Mouse (Mus musculus) embryonic facial prominence, embryonic 10.5 days (tissue): ENCODE measurements at regions not wholly inside any gene's neighbourhood (a gene's known extent, or its start where the extent isn't known, plus 50 kb on each side); places are given as distances from the start of the nearest gene placed in this dataset.

ENCODE experiments used
- DNase-seq: peaks from one replicate; pipeline ENCODE4 v3.0.0-alpha.2; 2017; ENCODE audit warnings: low spot score
- H3K27ac ChIP-seq: fragments of 300-500 bp; sonication (generic); replicated peaks from 2 replicates; pipeline ENCODE4 v1.5.1; 2016; ENCODE audit warnings: mild to moderate bottlenecking
- H3K27me3 ChIP-seq: fragments of 300-500 bp; sonication (generic); replicated peaks from 2 replicates; pipeline ENCODE4 v1.6.1; 2016; ENCODE audit warnings: low read depth, mild to moderate bottlenecking; ENCODE audit not compliant: poor library complexity, severe bottlenecking
- H3K36me3 ChIP-seq: fragments of 300-500 bp; sonication (generic); replicated peaks from 2 replicates; pipeline ENCODE4 v1.6.1; 2016; ENCODE audit warnings: mild to moderate bottlenecking, moderate library complexity
- H3K4me1 ChIP-seq: fragments of 300-500 bp; sonication (generic); 2 replicates; pipeline ENCODE4 v1.6.1; 2016
- H3K4me3 ChIP-seq: fragments of 300-500 bp; sonication (generic); 2 replicates; pipeline ENCODE4 v1.5.1; 2016; ENCODE audit warnings: mild to moderate bottlenecking, moderate library complexity
- H3K9me3 ChIP-seq: fragments of 300-500 bp; sonication (generic); 2 replicates; pipeline ENCODE4 v1.6.1; 2016; ENCODE audit warnings: mild to moderate bottlenecking
- WGBS: fragments of 180-500 bp; shearing (Covaris S2); methylation state at CpG from one replicate; pipeline ENCODE4 v1.1.7; 2016; 5-methylcytosine and 5-hydroxymethylcytosine counted together

DNA sequence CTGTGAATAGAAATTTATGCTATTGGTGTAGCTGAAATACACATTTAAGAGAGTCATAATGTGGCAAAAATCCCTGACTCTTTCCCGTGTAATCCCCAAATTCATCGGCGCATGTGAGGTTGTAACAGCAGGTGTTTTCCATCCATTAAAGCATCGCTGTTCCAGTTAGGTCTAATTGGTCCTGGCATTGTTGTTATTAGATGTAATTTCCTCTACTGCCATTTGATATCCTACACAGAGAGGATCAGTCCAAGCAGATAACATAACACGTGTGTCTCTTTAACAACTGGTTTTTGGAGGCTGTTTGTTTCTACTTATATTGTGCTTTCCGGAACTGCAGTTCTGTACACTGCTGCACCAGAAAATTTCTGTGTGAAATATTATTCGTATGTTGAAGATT lies 101.8 kb downstream of the Vgll3 start:
- H3K27me3 ChIP-seq = no peaks in the 10 kb centered on the region
- H3K9me3 ChIP-seq = no peaks in the 10 kb centered on the region
- no peaks in the 10 kb centered on the region for H3K4me1 ChIP-seq
- 61% methylated on average over 7 of the region's 7 CpGs for WGBS
- no peak for DNase-seq
- H3K27ac ChIP-seq = no peak overlapping the region
- no peak overlapping the region for H3K4me3 ChIP-seq
- no peaks in the 10 kb centered on the region for H3K36me3 ChIP-seq

DNA sequence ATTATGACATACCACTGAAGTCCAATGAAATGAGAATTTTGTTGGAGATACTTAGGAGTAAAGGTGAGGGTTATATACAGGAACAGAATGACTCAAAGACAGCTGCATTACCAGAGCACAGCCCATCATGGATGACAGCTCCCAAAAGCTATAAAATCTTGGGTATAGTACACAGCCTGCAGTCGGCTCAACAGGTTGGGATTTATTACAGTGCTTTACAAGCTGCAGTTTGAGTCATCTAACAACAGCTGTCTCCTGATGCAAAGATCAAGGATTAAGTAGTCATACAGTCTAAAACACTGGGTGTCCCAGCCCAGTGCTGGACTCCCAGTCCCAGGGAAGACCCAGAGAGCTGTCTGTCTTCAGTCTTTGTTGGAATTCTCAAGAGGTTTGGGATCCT lies 110.9 kb downstream of the Vgll3 start:
- DNase-seq = no peak
- Histone ChIP-seq H3K9me3 (no peaks in the 10 kb centered on the region), H3K4me3 (no peak overlapping the region), H3K27me3 (no peaks in the 10 kb centered on the region), H3K4me1 (no peaks in the 10 kb centered on the region), H3K27ac (no peak overlapping the region), H3K36me3 (no peaks in the 10 kb centered on the region)
- WGBS = 83% methylated on average over 1 of the region's 1 CpGs

DNA sequence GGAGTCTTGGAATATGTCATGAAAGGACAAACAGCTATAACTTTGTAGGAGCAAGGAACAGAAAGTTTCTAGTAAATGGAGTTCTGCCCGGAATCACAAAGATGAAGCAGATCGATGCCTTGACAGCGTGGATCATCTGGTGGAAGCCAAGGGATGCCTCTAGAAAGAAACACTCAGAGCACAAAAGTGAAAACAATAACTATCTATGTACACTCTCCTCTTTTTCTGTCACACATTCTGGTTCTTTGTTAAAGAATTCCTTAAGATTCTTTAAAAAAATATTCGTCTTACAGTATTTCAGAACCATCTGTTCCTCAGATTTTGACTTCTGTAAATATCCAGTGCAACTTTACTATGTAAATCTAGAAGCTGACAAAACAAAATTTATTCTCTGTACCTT lies 148.8 kb downstream of the Vgll3 start:
- Histone ChIP-seq H3K27me3 (no peaks in the 10 kb centered on the region), H3K9me3 (no peaks in the 10 kb centered on the region), H3K4me3 (no peak overlapping the region), H3K36me3 (no peaks in the 10 kb centered on the region), H3K27ac (no peak overlapping the region), H3K4me1 (peaks cover 8% of the 10 kb centered on the region)
- 85% methylated on average over 4 of the region's 4 CpGs for WGBS
- DNase-seq = no peak

DNA sequence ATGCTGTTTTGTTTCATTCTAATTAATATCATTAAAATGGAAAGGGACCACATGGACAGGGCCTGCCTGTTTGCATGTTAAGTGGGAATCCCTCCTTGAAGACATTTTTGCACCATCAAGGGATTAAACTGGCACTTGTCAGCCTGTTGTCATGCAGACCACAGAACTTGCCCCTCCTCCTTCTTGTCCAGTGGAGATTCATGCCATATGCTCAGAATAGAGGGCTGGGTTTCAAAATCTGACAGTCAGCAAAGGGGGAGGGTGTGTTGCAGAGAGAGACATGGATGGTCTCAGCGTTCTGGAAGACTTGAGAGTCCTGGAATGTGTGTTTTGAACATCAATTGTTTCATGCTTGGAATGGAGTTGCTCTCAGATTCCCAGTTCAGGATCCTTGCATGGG lies 149.2 kb downstream of the Vgll3 start:
- H3K9me3 ChIP-seq = no peaks in the 10 kb centered on the region
- H3K27me3 ChIP-seq = no peaks in the 10 kb centered on the region
- WGBS = 33% methylated on average over 1 of the region's 1 CpGs
- no peak overlapping the region for H3K4me3 ChIP-seq
- H3K4me1 ChIP-seq = peaks cover 8% of the 10 kb centered on the region
- no peaks in the 10 kb centered on the region for H3K36me3 ChIP-seq
- no peak overlapping the region for H3K27ac ChIP-seq
- DNase-seq = peak; percentile 12

DNA sequence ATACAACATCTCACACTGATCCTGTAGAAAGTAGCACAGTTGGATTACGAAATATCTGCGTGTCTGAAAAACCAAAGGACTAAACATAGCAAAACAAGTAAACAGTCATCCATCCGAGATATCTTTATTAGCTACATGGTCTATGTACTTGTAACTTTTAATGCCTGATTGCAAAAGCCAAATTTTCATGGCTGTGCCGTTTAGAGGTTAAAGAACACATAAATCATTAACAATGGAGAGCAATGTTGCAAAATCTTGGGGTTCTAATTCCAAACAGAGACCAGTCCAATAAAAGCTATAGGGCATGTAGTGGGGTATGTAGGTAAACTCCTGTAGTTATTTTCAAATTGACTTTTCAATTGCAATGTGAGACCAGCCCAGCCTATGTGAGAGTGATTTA lies 162.0 kb downstream of the Vgll3 start:
- H3K27ac ChIP-seq = no peak overlapping the region
- H3K4me3 ChIP-seq = no peak overlapping the region
- no peaks in the 10 kb centered on the region for H3K9me3 ChIP-seq
- 91% methylated on average over 4 of the region's 4 CpGs for WGBS
- H3K4me1 ChIP-seq = no peaks in the 10 kb centered on the region
- no peaks in the 10 kb centered on the region for H3K36me3 ChIP-seq
- DNase-seq = no peak
- H3K27me3 ChIP-seq = no peaks in the 10 kb centered on the region

DNA sequence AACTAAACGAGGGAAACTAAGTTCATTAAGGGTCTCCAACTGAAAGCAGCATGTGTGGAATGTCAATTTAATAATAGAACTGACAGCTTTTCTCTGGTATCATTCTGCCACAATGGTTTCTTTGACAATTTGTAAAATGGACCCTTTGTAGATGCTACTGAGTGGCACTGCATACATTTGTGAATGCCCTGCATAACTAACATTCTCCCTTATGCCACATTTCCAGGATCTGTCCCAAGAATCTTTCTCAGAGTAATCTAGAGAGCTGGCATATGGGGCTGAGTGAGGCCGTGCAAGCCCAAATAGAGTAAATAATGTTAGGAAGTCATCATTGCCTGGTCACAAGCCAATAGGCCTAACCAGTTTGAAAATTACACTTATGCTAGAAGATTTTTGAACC lies 172.1 kb downstream of the Vgll3 start:
- WGBS = 43% methylated on average over 2 of the region's 2 CpGs
- no peak for DNase-seq
- Histone ChIP-seq H3K9me3 (no peaks in the 10 kb centered on the region), H3K4me1 (no peaks in the 10 kb centered on the region), H3K27me3 (no peaks in the 10 kb centered on the region), H3K27ac (no peak overlapping the region), H3K4me3 (no peak overlapping the region), H3K36me3 (no peaks in the 10 kb centered on the region)

DNA sequence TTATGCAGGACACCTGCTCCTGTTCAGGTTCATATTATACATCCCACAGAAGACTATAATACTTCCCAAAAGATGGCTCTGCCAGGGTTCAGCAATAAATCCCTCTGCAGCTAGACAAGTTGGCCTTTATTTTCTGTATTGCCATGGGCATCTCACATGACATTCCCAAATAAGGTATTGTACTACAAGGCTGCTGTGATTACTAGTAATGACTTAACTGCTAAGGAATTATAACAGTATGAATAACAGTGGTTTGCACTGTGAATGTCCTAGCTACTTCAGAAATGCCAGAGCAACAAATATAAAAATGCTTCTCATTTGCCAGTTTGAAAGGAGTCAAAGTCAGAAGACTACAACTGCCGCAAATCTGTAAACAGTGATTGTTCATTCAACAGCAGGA lies 184.3 kb downstream of the Vgll3 start:
- Histone ChIP-seq H3K4me3 (no peak overlapping the region), H3K27me3 (no peaks in the 10 kb centered on the region), H3K36me3 (no peaks in the 10 kb centered on the region), H3K9me3 (no peaks in the 10 kb centered on the region), H3K27ac (no peak overlapping the region), H3K4me1 (no peaks in the 10 kb centered on the region)
- DNase-seq = no peak
- WGBS = 90% methylated on average over 1 of the region's 1 CpGs

DNA sequence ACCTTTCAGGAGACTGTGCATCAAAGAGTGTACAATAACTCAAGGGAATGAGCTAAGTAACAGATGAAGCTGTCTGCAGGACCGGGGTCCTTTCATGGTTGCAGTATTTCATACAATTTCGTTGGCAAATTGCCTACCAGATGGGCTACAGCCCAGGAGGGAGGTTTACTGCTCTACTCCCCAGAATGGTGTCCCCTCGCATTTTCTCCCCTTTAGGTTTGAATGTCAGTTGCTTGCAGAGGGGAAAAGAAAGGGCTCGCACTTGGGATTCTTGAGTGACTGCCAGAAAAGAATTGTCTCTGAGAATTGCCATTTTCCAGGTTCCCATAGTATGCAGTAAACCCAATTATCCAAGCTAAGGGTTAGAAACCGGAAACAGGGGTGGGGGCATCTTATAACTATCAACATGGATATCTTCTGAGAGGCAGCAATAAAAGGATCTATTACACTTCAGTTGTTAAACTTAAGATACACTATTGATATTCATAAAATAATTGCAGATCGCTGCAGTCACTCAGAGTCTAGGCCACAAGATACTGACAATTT lies 185.7 kb downstream of the Vgll3 start:
- H3K4me1 ChIP-seq = no peaks in the 10 kb centered on the region
- DNase-seq = no peak
- H3K27me3 ChIP-seq = no peaks in the 10 kb centered on the region
- H3K36me3 ChIP-seq = no peaks in the 10 kb centered on the region
- H3K27ac ChIP-seq = no peak overlapping the region
- no peak overlapping the region for H3K4me3 ChIP-seq
- WGBS = 81% methylated on average over 6 of the region's 6 CpGs
- H3K9me3 ChIP-seq = no peaks in the 10 kb centered on the region

DNA sequence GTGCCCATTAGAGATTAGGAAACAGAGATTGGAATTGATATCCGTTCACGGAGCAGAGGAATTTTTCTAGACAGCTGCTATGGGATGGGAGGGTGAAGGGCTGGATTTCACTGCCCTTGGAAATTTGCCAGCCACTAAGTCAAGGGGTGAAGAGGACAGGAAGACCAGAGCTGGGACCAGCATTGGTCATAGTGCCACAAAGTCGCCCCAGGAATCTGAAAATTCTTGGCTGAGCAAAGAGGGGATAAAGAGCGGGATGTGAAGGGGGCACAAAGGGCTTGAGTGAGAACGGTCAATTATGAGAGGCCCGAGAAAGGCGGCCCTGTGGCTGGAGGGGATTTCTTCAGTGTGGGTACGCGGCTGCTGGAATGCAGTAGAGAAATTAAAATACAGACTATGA lies 189.6 kb downstream of the Vgll3 start:
- no peaks in the 10 kb centered on the region for H3K27me3 ChIP-seq
- no peak for DNase-seq
- no peak overlapping the region for H3K4me3 ChIP-seq
- 75% methylated on average over 9 of the region's 9 CpGs for WGBS
- no peaks in the 10 kb centered on the region for H3K36me3 ChIP-seq
- H3K4me1 ChIP-seq = no peaks in the 10 kb centered on the region
- no peaks in the 10 kb centered on the region for H3K9me3 ChIP-seq
- no peak overlapping the region for H3K27ac ChIP-seq

DNA sequence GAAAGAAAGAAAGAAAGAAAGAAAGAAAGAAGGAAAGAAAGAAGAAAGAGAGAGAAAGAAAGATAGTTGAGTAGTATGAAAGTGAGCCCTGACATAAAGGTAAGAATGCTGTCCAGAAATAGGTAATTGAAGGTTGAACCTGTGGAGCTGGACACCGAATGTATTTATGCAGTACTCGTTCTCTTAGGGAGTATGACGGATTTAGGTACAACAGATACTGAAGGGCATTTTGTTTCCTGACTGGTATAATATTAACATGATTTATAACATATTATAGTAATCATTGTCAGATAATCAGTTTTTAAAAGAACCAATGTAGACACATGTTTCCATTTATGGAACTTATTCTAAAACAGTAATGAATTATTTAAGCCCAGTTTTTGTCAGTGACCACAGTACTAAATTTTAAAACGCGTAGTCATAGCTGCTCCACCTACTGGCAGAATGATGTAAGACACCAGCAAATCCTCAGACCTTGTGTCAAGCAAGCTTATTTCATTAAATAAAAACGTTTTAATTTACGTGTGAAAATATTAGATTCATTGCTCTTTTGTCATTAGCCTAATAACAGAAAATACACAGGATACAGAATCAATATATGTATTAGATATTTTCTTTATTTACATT lies 191.0 kb downstream of the Vgll3 start:
- Histone ChIP-seq H3K9me3 (no peaks in the 10 kb centered on the region), H3K4me1 (no peaks in the 10 kb centered on the region), H3K27me3 (no peaks in the 10 kb centered on the region), H3K36me3 (no peaks in the 10 kb centered on the region), H3K27ac (no peak overlapping the region), H3K4me3 (no peak overlapping the region)
- WGBS = 54% methylated on average over 7 of the region's 7 CpGs
- peak; percentile 22 for DNase-seq

DNA sequence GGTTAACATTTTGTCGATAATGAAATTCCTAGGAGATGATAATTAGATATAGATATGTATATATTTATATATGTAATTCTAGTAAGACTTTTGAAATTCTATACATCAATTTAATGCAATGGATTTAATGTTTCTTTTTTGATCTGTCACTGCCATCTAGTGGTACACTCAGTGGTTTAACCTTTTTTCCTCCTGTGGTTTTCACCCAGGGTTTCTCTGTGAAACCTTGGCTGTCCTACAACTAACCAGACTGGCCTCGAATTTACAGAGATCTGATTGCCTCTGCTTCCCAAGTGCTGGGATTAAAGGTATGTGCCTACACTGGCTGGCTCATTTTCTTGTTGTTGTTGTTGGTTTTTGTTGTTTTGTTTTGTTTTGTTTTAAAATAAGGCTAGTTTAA lies 198.6 kb downstream of the Vgll3 start:
- no peak overlapping the region for H3K27ac ChIP-seq
- no peaks in the 10 kb centered on the region for H3K9me3 ChIP-seq
- no peaks in the 10 kb centered on the region for H3K36me3 ChIP-seq
- no peaks in the 10 kb centered on the region for H3K27me3 ChIP-seq
- no peak overlapping the region for H3K4me3 ChIP-seq
- no peak for DNase-seq
- WGBS = 18% methylated on average over 2 of the region's 2 CpGs
- H3K4me1 ChIP-seq = no peaks in the 10 kb centered on the region

DNA sequence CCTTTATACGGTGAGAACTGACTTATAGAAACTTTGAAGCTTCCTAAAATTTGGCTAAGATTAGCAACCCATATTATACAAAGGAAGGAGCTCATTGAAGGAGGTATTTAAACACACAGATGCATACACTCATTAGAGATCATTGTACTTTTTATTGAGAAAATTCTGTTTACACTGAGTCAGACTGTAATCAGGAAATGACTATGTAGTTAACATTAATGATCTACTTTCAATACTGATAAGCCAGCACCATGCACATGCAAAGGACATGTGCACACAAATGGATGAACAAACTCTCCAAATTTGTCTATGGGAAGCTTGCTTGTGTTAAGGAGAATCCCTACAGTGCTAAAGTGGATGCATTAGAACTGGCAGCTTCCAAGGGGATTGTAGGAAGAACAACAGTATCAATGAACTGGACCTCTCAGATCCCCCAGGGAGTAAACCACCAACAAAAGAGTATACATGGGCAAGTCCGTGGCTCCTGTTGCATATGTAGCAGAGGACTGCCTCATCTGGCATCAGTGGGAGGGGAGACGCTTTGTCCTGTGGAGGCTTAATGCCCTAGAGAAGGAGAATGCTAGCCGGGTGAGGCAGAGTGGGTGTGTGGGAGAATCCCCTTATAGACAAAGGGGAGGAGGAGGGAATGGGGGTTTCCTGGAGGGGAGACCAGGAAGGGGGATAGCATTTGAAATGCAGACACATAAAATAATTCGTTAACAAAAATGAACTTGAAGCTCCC lies 200.0 kb downstream of the Vgll3 start:
- DNase-seq = no peak
- no peak overlapping the region for H3K27ac ChIP-seq
- no peak overlapping the region for H3K4me3 ChIP-seq
- no peaks in the 10 kb centered on the region for H3K36me3 ChIP-seq
- 44% methylated on average over 5 of the region's 5 CpGs for WGBS
- H3K4me1 ChIP-seq = no peaks in the 10 kb centered on the region
- H3K27me3 ChIP-seq = no peaks in the 10 kb centered on the region
- H3K9me3 ChIP-seq = no peaks in the 10 kb centered on the region

DNA sequence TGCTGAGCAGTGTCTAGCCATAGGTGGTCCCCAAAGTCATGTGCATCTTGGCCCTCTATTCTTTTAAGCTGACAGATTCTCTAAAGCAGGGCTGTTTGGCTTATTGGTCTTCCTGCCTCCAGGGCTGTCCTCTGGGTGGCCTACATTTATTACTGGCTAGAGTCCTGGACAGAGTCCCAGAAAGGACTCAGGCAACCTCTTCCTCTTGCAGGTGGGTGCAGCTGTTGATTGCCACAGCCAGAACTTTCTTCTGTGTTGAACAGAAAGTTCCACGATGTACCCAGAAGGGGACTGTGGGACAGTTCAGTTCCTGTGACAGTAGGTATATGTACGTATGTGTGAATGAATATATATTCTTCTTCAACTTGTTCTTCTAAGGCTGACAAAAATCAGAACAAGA lies 202.0 kb downstream of the Vgll3 start:
- H3K27ac ChIP-seq = no peak overlapping the region
- H3K27me3 ChIP-seq = no peaks in the 10 kb centered on the region

More for the DNA sequence above, 202.0 kb downstream of the Vgll3 start:
- Histone ChIP-seq H3K4me1 (no peaks in the 10 kb centered on the region), H3K36me3 (no peaks in the 10 kb centered on the region), H3K9me3 (no peaks in the 10 kb centered on the region), H3K4me3 (no peak overlapping the region)
- WGBS = 88% methylated on average over 2 of the region's 2 CpGs
- DNase-seq = no peak
